Mouse (Mus musculus): Measurements from ENCODE around the gene Gm37240. TPM values are rescaled to one million over a fixed set of nuclear protein-coding genes. Genes with fewer than 3 reads are reported as not detected.

The Gm37240 gene
- polyA plus RNA-seq, 1 experiment from 2014 or later = 10.8 TPM

DNA sequence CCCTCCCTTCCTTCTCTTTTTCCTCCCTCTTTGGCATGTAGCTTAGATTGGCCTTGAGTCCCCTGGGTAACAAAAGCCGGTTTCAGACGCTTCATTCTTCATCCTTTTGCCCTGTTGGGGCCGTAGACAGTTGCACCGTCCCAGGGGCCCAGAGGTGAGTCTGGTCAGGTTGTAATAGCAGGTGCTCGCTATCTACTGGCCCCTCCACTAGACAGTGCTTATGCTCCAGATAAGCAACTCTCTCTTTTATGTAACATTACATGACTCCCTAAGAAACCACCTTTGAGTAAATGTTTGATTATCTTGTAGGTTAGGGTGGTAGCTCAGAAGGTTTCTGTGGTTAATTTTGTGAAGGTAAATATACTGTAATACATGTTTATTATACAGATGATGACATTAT, 1051.3 kb downstream of the Gm37240 start:
- no peak for ATAC-seq
- H3K27me3 ChIP-seq = no peaks in the 10 kb centered on the region
- POLR2A ChIA-PET = no interaction called here
- in situ Hi-C loops (cut with MboI; ENCODE audit: low pct_unique_long_range_greater_than_20kb) = loop anchor here (25.0 kb wide), 1 partner anchor 674 kb away; the partner anchor contains the start of genes Gm6525 and Mnd1
- no peak for DNase-seq (ENCODE audit: low read depth, low spot score)
- TF ChIP-seq CTCF (IDR thresholded peaks at IDR 0.05) = no peak
- CTCF ChIA-PET = interaction anchor here (1.1 to 1.9 kb wide), 5 partner anchors 9 to 220 kb away, joined by 3 to 7 read pairs (median 4); no protein-coding TSS in a partner anchor

DNA sequence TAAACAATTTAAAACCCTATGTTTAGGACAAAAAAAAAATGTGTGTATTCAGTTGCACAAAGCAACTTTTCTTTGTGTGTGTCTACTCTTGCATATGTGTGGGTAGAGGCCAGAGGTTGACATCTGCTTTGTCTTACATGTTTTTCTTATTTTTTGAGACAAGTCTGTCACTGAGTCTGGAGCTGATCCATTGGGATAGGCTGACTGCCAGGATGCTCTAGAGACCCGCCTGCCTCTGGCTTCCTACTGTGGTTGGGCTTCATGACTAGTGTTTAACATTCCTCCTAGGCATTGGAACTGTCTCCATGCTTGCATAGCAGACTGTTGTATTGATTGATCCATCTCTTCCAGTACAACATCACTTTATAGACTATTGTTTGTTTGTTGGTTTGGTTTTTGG, 1058.0 kb downstream of the Gm37240 start:
- no peak for ATAC-seq

GRCm38 (mm10) chr3:84827617-84828016, 1059.7 kb downstream of the Gm37240 start:
- POLR2A ChIA-PET = interaction anchor here (0.7 kb wide), 2 partner anchors 9 to 93 kb away, joined by 3 to 4 read pairs; no protein-coding TSS in a partner anchor
- ATAC-seq (no peak), DNase-seq (ENCODE audit: low read depth, low spot score) (no peak)
- no peaks in the 10 kb centered on the region for H3K27me3 ChIP-seq
- CTCF ChIA-PET = interaction anchor here (1.4 to 1.8 kb wide), 2 partner anchors 8 to 15 kb away, joined by 4 to 11 read pairs; no protein-coding TSS in a partner anchor
- in situ Hi-C loops (cut with MboI; ENCODE audit: low pct_unique_long_range_greater_than_20kb) = loop anchor here (25.0 kb wide), 1 partner anchor 665 kb away; the partner anchor contains the start of genes Gm6525 and Mnd1
- no peak for TF ChIP-seq CTCF (IDR thresholded peaks at IDR 0.05)

More for the DNA sequence above, 1058.0 kb downstream of the Gm37240 start:
- TF ChIP-seq CTCF (IDR thresholded peaks at IDR 0.05) = no peak
- H3K27me3 ChIP-seq = no peaks in the 10 kb centered on the region
- in situ Hi-C loops (cut with MboI; ENCODE audit: low pct_unique_long_range_greater_than_20kb) = loop anchor here (25.0 kb wide), 1 partner anchor 667 kb away; the partner anchor contains the start of genes Gm6525 and Mnd1
- CTCF ChIA-PET = interaction anchor here (0.8 kb wide), 1 partner anchor 14 kb away, joined by 3 read pairs; no protein-coding TSS in a partner anchor
- no peak for DNase-seq (ENCODE audit: low read depth, low spot score)
- POLR2A ChIA-PET = interaction anchor here (0.7 kb wide), 1 partner anchor 980 kb away, joined by 7 read pairs; no protein-coding TSS in a partner anchor

- in situ Hi-C loops (cut with MboI; ENCODE audit: low pct_unique_long_range_greater_than_20kb) = loop anchor here (25.0 kb wide), 1 partner anchor 665 kb away; the partner anchor contains the start of genes Gm6525 and Mnd1
- POLR2A ChIA-PET = interaction anchor here (0.5 to 0.7 kb wide), 3 partner anchors 37 to 136 kb away, joined by 3 read pairs; no protein-coding TSS in a partner anchor
- no peaks in the 10 kb centered on the region for H3K27me3 ChIP-seq
- DNase-seq (ENCODE audit: low read depth, low spot score) = no peak
- no peak for TF ChIP-seq CTCF (IDR thresholded peaks at IDR 0.05)
- CTCF ChIA-PET = interaction anchor here (1.0 to 1.8 kb wide), 3 partner anchors 9 to 16 kb away, joined by 4 to 11 read pairs (median 4); no protein-coding TSS in a partner anchor
- ATAC-seq = no peak
Measured at GRCm38 (mm10) chr3:84826938-84827337, 1060.4 kb downstream of the Gm37240 start.

GRCm38 (mm10) chr3:84826405-84826804, 1060.9 kb downstream of the Gm37240 start:
- ATAC-seq (no peak), DNase-seq (ENCODE audit: low read depth, low spot score) (no peak)
- no peaks in the 10 kb centered on the region for H3K27me3 ChIP-seq
- in situ Hi-C loops (cut with MboI; ENCODE audit: low pct_unique_long_range_greater_than_20kb) = loop anchor here (25.0 kb wide), 1 partner anchor 664 kb away; the partner anchor contains the start of genes Gm6525 and Mnd1
- TF ChIP-seq CTCF (IDR thresholded peaks at IDR 0.05) = no peak
- ChIA-PET CTCF (interaction anchor here (1.0 to 1.8 kb wide), 2 partner anchors 10 to 16 kb away, joined by 4 to 11 read pairs; no protein-coding TSS in a partner anchor), POLR2A (interaction anchor here (0.5 to 0.7 kb wide), 2 partner anchors 36 to 136 kb away, joined by 3 read pairs; no protein-coding TSS in a partner anchor)

DNA sequence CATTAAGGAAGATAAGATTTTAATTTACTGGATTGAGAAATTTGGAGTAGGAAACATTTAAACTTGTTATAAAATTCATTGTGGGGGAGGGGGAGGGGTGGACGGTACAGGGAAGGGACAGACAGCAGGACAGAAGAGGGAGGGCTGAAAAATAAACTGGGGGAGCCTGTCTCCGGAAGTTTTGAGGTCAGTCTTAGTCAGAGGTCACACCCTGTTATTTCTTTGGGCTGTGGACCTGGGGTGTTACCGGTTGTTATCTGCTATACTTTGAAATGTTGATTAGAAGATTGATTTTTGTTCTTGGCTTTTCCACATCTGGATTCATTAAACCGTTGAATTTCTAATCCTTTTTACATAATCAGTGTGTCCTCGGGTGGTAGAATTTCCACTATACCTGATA, 1061.3 kb downstream of the Gm37240 start:
- no peaks in the 10 kb centered on the region for H3K27me3 ChIP-seq
- TF ChIP-seq CTCF (IDR thresholded peaks at IDR 0.05) = no peak
- no peak for DNase-seq (ENCODE audit: low read depth, low spot score)
- in situ Hi-C loops (cut with MboI; ENCODE audit: low pct_unique_long_range_greater_than_20kb) = loop anchor here (25.0 kb wide), 1 partner anchor 664 kb away; the partner anchor contains the start of genes Gm6525 and Mnd1
- ChIA-PET POLR2A (interaction anchor here (0.7 to 1.2 kb wide), 3 partner anchors 11 to 924 kb away, joined by 3 to 5 read pairs (median 3); partner anchors contain the start of gene Fbxw7), CTCF (interaction anchor here (0.9 to 1.9 kb wide), 5 partner anchors 10 to 133 kb away, joined by 3 to 11 read pairs (median 4); no protein-coding TSS in a partner anchor)
- no peak for ATAC-seq

DNA sequence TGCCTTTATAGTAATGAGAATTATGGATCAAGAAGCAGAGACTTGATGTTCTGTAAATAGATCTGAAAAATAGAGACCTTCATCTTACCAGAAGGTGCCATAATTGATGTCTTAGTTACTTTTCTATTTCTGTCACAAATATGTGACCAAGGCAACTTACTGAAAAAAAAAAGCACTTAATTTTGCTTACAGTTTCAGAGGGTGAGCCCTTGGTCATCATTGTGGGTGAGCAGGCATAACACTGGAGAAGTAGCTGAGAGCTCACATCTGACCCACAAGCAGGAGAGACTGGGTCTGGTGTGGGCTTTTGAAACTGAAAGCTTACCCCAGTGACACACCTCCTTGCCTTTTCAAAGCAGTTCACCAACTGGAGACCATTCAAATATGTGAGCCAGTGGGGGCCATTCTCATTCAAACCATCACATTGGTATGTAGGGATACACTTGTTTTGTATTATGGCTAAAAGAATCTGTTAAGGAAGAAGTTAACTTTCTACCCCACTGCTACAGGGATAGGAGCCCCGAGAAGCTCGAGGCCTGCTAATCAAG, 1066.6 kb downstream of the Gm37240 start:
- ChIA-PET POLR2A (interaction anchor here (0.5 kb wide), 1 partner anchor 117 kb away, joined by 3 read pairs; no protein-coding TSS in a partner anchor), CTCF (interaction anchor here (0.8 to 3.2 kb wide), 6 partner anchors 11 to 79 kb away, joined by 3 to 12 read pairs (median 4); no protein-coding TSS in a partner anchor)
- DNase-seq (ENCODE audit: low read depth, low spot score) = no peak
- in situ Hi-C loops (cut with MboI; ENCODE audit: low pct_unique_long_range_greater_than_20kb) = no loop called here
- ATAC-seq = no peak
- H3K27me3 ChIP-seq = no peaks in the 10 kb centered on the region
- no peak for TF ChIP-seq CTCF (IDR thresholded peaks at IDR 0.05)

GRCm38 (mm10) chr3:84816951-84817350, 1070.4 kb downstream of the Gm37240 start:
- in situ Hi-C loops (cut with MboI; ENCODE audit: low pct_unique_long_range_greater_than_20kb) = loop anchor here (10.0 kb wide), 1 partner anchor 122 kb away; no protein-coding TSS in a partner anchor
- ChIA-PET CTCF (interaction anchor here (1.3 kb wide), 1 partner anchor 9 kb away, joined by 4 read pairs; no protein-coding TSS in a partner anchor), POLR2A (interaction anchor here (0.6 kb wide), 2 partner anchors 23 to 121 kb away, joined by 3 to 4 read pairs; no protein-coding TSS in a partner anchor)
- no peak for DNase-seq (ENCODE audit: low read depth, low spot score)
- H3K27me3 ChIP-seq = no peaks in the 10 kb centered on the region
- no peak for ATAC-seq
- TF ChIP-seq CTCF (IDR thresholded peaks at IDR 0.05) = no peak

GRCm38 (mm10) chr3:84815461-84815860, 1071.9 kb downstream of the Gm37240 start:
- CTCF ChIA-PET = no interaction called here
- in situ Hi-C loops (cut with MboI; ENCODE audit: low pct_unique_long_range_greater_than_20kb) = loop anchor here (10.0 kb wide), 1 partner anchor 121 kb away; no protein-coding TSS in a partner anchor
- POLR2A ChIA-PET = interaction anchor here (0.8 to 3.8 kb wide), 4 partner anchors 10 to 119 kb away, joined by 3 to 15 read pairs (median 6); no protein-coding TSS in a partner anchor
- DNase-seq (ENCODE audit: low read depth, low spot score) = no peak
- no peaks in the 10 kb centered on the region for H3K27me3 ChIP-seq
- peak; percentile 9 for ATAC-seq
- no peak for TF ChIP-seq CTCF (IDR thresholded peaks at IDR 0.05)

All from Patski (cell line).